Mouse (Mus musculus): ENCODE measurements at regions not wholly inside any gene's neighbourhood (a gene's known extent, or its start where the extent isn't known, plus 50 kb on each side); places are given as distances from the start of the nearest gene placed in this dataset.

DNA sequence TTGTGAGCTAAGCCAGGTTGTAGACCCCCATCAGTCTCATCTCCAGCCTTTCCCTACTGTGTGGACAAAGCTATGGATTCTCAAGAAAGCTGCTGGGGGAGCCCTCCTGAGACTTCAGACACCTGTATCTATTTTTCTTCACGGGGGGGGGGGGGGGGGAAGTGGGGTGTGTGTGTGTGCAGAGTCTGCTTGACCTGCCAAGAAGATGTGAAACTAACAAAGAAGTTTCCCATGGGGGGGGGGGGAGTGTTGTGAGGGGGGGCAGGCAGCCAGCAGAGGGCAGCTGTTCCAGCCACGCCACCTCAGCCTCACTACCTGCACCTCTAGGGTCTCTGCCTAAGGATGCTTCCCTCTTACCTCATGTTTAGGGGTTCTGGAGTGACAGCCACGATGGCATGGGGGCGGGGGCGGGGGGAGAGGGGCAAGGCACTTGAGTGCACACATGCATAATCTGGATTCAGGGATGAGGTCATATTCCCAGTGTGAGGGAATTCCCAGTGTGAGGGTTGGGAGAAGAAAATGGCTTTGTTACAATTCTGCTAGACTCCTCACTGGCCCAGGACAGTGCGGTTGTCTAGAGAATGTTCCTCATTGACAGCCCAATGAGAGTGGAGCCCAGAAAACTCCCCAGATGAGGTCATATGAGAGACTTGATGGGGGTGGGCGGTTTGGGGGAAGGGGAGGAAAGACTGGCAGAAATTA is 104.0 kb upstream of the Spata13 start:
- Histone ChIP-seq H3K36me3 (ENCODE audit: control insufficient read depth, insufficient read depth) (no peaks in the 10 kb centered on the region), H3K27me3 (ENCODE audit: control insufficient read depth, insufficient read depth, low read length) (no peaks in the 10 kb centered on the region), H3K4me1 (ENCODE audit: control insufficient read depth, insufficient read depth, low read length) (peaks cover 16% of the 10 kb centered on the region), H3K9me3 (replicated peaks; ENCODE audit: control insufficient read depth, low read length) (no peaks in the 10 kb centered on the region), H3K4me3 (ENCODE audit: low read length) (no peak overlapping the region), H3K9ac (ENCODE audit: low read length) (no peak overlapping the region), H3K27ac (ENCODE audit: low read length) (no peak overlapping the region), H3K4me2 (ENCODE audit: low read depth, low read length) (no peak overlapping the region)
- no peak; the same call in 1 of the 2 replicates for ATAC-seq (replicated peaks; ENCODE audit: extremely low read depth, insufficient read depth, low FRiP score)
- WGBS: 39% methylated on average over 7 of the region's 7 CpGs

- H3K27ac ChIP-seq (ENCODE audit: low read length): no peak overlapping the region
- no peak for ATAC-seq (replicated peaks; ENCODE audit: extremely low read depth, insufficient read depth, low FRiP score)
- WGBS: 34% methylated on average over 6 of the region's 6 CpGs
These were observed 103.5 kb upstream of the Spata13 start for GRCm38 (mm10) chr14:60530348-60530711.

GRCm38 (mm10) chr14:60530973-60531372 is 102.8 kb upstream of the Spata13 start:
- Histone ChIP-seq H3K27me3 (ENCODE audit: control insufficient read depth, insufficient read depth, low read length) (no peaks in the 10 kb centered on the region), H3K9me3 (replicated peaks; ENCODE audit: control insufficient read depth, low read length) (no peaks in the 10 kb centered on the region), H3K4me2 (ENCODE audit: low read depth, low read length) (no peak overlapping the region), H3K36me3 (ENCODE audit: control insufficient read depth, insufficient read depth) (no peaks in the 10 kb centered on the region), H3K27ac (ENCODE audit: low read length) (no peak overlapping the region), H3K9ac (ENCODE audit: low read length) (no peak overlapping the region), H3K4me3 (ENCODE audit: low read length) (no peak overlapping the region), H3K4me1 (ENCODE audit: control insufficient read depth, insufficient read depth, low read length) (peaks cover 16% of the 10 kb centered on the region)
- 75% methylated on average over 5 of the region's 5 CpGs for WGBS
- ATAC-seq (replicated peaks; ENCODE audit: extremely low read depth, insufficient read depth, low FRiP score): no peak

More at GRCm38 (mm10) chr14:60530348-60530711, 103.5 kb upstream of the Spata13 start:
- Histone ChIP-seq H3K9ac (ENCODE audit: low read length) (no peak overlapping the region), H3K9me3 (replicated peaks; ENCODE audit: control insufficient read depth, low read length) (no peaks in the 10 kb centered on the region), H3K4me2 (ENCODE audit: low read depth, low read length) (no peak overlapping the region), H3K4me1 (ENCODE audit: control insufficient read depth, insufficient read depth, low read length) (peaks cover 16% of the 10 kb centered on the region), H3K4me3 (ENCODE audit: low read length) (no peak overlapping the region), H3K36me3 (ENCODE audit: control insufficient read depth, insufficient read depth) (no peaks in the 10 kb centered on the region), H3K27me3 (ENCODE audit: control insufficient read depth, insufficient read depth, low read length) (no peaks in the 10 kb centered on the region)

DNA sequence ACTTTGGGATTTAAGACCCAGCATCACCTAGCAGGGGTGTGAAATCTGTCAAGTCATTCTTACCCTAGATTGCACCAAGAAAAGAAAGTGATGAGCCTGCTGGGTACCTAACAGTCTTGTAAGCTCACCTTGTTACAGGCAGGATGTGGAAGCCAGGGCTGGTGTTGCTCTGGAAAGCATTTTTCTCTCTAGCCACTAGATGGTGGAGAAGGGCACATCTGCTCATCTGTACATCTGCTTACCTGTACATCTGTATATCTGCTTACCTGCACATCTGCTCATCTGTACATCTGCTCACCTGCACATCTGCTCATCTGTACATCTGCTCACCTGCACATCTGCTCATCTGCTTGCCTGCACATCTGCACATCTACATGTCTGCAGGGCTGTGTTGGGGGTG is 102.0 kb upstream of the Spata13 start:
- ATAC-seq (replicated peaks; ENCODE audit: extremely low read depth, insufficient read depth, low FRiP score): no peak
- Histone ChIP-seq H3K36me3 (ENCODE audit: control insufficient read depth, insufficient read depth) (no peaks in the 10 kb centered on the region), H3K27me3 (ENCODE audit: control insufficient read depth, insufficient read depth, low read length) (no peaks in the 10 kb centered on the region), H3K4me2 (ENCODE audit: low read depth, low read length) (no peak overlapping the region), H3K27ac (ENCODE audit: low read length) (no peak overlapping the region), H3K9me3 (replicated peaks; ENCODE audit: control insufficient read depth, low read length) (no peaks in the 10 kb centered on the region), H3K4me3 (ENCODE audit: low read length) (no peak overlapping the region), H3K9ac (ENCODE audit: low read length) (no peak overlapping the region), H3K4me1 (ENCODE audit: control insufficient read depth, insufficient read depth, low read length) (peaks cover 16% of the 10 kb centered on the region)

GRCm38 (mm10) chr14:60533452-60534224 is 100.2 kb upstream of the Spata13 start:
- H3K4me3 ChIP-seq (ENCODE audit: low read length): no peak overlapping the region
- H3K36me3 ChIP-seq (ENCODE audit: control insufficient read depth, insufficient read depth): no peaks in the 10 kb centered on the region
- H3K4me2 ChIP-seq (ENCODE audit: low read depth, low read length): no peak overlapping the region
- no peaks in the 10 kb centered on the region for H3K9me3 ChIP-seq (replicated peaks; ENCODE audit: control insufficient read depth, low read length)
- no peak for ATAC-seq (replicated peaks; ENCODE audit: extremely low read depth, insufficient read depth, low FRiP score)
- H3K4me1 ChIP-seq (ENCODE audit: control insufficient read depth, insufficient read depth, low read length): peaks cover 16% of the 10 kb centered on the region
- H3K9ac ChIP-seq (ENCODE audit: low read length): no peak overlapping the region
- no peak overlapping the region for H3K27ac ChIP-seq (ENCODE audit: low read length)
- no peaks in the 10 kb centered on the region for H3K27me3 ChIP-seq (ENCODE audit: control insufficient read depth, insufficient read depth, low read length)
- WGBS: 68% methylated on average over 23 of the region's 23 CpGs

GRCm38 (mm10) chr14:60539040-60539439 is 94.8 kb upstream of the Spata13 start:
- 74% methylated on average over 2 of the region's 2 CpGs for WGBS
- no peak overlapping the region for H3K27ac ChIP-seq (ENCODE audit: low read length)
- no peak overlapping the region for H3K4me2 ChIP-seq (ENCODE audit: low read depth, low read length)
- no peaks in the 10 kb centered on the region for H3K9me3 ChIP-seq (replicated peaks; ENCODE audit: control insufficient read depth, low read length)
- H3K4me1 ChIP-seq (ENCODE audit: control insufficient read depth, insufficient read depth, low read length): 0 out of 2 replicates have a peak, but pooled peaks cover 2% of the 10 kb centered on the region
- no peak overlapping the region for H3K4me3 ChIP-seq (ENCODE audit: low read length)
- no peak overlapping the region for H3K9ac ChIP-seq (ENCODE audit: low read length)
- ATAC-seq (replicated peaks; ENCODE audit: extremely low read depth, insufficient read depth, low FRiP score): no peak
- H3K27me3 ChIP-seq (ENCODE audit: control insufficient read depth, insufficient read depth, low read length): no peaks in the 10 kb centered on the region; the same call in 1 of the 2 replicates
- no peaks in the 10 kb centered on the region for H3K36me3 ChIP-seq (ENCODE audit: control insufficient read depth, insufficient read depth)

GRCm38 (mm10) chr14:60540111-60540510 is 93.7 kb upstream of the Spata13 start:
- Histone ChIP-seq H3K27me3 (ENCODE audit: control insufficient read depth, insufficient read depth, low read length) (no peaks in the 10 kb centered on the region; the same call in 1 of the 2 replicates), H3K4me1 (ENCODE audit: control insufficient read depth, insufficient read depth, low read length) (0 out of 2 replicates have a peak, but pooled peaks cover 5% of the 10 kb centered on the region), H3K4me3 (ENCODE audit: low read length) (no peak overlapping the region), H3K36me3 (ENCODE audit: control insufficient read depth, insufficient read depth) (no peaks in the 10 kb centered on the region), H3K9me3 (replicated peaks; ENCODE audit: control insufficient read depth, low read length) (no peaks in the 10 kb centered on the region), H3K4me2 (ENCODE audit: low read depth, low read length) (no peak overlapping the region), H3K27ac (ENCODE audit: low read length) (no peak overlapping the region), H3K9ac (ENCODE audit: low read length) (no peak overlapping the region)
- WGBS: 61% methylated on average over 4 of the region's 4 CpGs
- no peak for ATAC-seq (replicated peaks; ENCODE audit: extremely low read depth, insufficient read depth, low FRiP score)

- Histone ChIP-seq H3K4me1 (ENCODE audit: control insufficient read depth, insufficient read depth, low read length) (0 out of 2 replicates have a peak, but pooled peaks cover 7% of the 10 kb centered on the region), H3K9me3 (replicated peaks; ENCODE audit: control insufficient read depth, low read length) (no peaks in the 10 kb centered on the region), H3K27ac (ENCODE audit: low read length) (no peak overlapping the region), H3K9ac (ENCODE audit: low read length) (no peak overlapping the region), H3K36me3 (ENCODE audit: control insufficient read depth, insufficient read depth) (no peaks in the 10 kb centered on the region), H3K27me3 (ENCODE audit: control insufficient read depth, insufficient read depth, low read length) (no peaks in the 10 kb centered on the region; the same call in 1 of the 2 replicates), H3K4me2 (ENCODE audit: low read depth, low read length) (no peak overlapping the region), H3K4me3 (ENCODE audit: low read length) (no peak overlapping the region)
- WGBS: 80% methylated on average over 5 of the region's 5 CpGs
- no peak for ATAC-seq (replicated peaks; ENCODE audit: extremely low read depth, insufficient read depth, low FRiP score)
These were observed 92.2 kb upstream of the Spata13 start for GRCm38 (mm10) chr14:60541596-60541995.

DNA sequence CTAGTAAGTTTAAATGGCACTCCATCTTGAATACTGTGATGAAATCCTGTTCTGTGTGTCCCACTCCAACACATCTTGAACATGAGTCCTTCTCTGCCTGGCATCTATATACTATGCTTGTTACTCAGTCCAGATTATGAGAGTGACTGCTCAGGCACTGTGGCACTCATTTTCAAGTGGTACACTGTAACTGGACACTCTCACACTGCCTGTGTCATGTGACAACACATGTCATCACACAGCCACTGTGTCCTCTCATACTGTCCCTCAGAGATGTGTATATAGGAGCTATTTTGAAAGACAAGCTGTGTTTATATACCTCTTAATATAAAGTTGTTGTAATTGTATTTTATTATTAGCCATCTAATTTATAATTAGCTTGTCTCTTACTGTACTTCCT is 89.0 kb upstream of the Spata13 start:
- H3K4me2 ChIP-seq (ENCODE audit: low read depth, low read length): no peak overlapping the region
- no peak overlapping the region for H3K4me3 ChIP-seq (ENCODE audit: low read length)
- no peaks in the 10 kb centered on the region for H3K36me3 ChIP-seq (ENCODE audit: control insufficient read depth, insufficient read depth)
- no peaks in the 10 kb centered on the region; the same call in 1 of the 2 replicates for H3K27me3 ChIP-seq (ENCODE audit: control insufficient read depth, insufficient read depth, low read length)
- ATAC-seq (replicated peaks; ENCODE audit: extremely low read depth, insufficient read depth, low FRiP score): peak; percentile 89
- H3K4me1 ChIP-seq (ENCODE audit: control insufficient read depth, insufficient read depth, low read length): 0 out of 2 replicates have a peak, but pooled peaks cover 7% of the 10 kb centered on the region
- H3K9ac ChIP-seq (ENCODE audit: low read length): no peak overlapping the region
- H3K9me3 ChIP-seq (replicated peaks; ENCODE audit: control insufficient read depth, low read length): no peaks in the 10 kb centered on the region
- H3K27ac ChIP-seq (ENCODE audit: low read length): no peak overlapping the region

Measured in heart, embryonic 16.5 days (tissue).